Mouse (Mus musculus) midbrain, embryonic 12.5 days (tissue): ENCODE results near the gene Efl1. TPM values are rescaled to one million over a fixed set of nuclear protein-coding genes. Genes with fewer than 3 reads are reported as not detected.
"Not testable (repeated sequence)": the region's sequence is repeated elsewhere in the genome, so short reads cannot be mapped to it uniquely, and the experiment has no call there.

Source experiments
- ATAC-seq: fragments of 200-750 bp; cut with Nextera tagmentation; 2 replicates; pipeline ENCODE4 v1.8.0; 2017; ENCODE audit warnings: low read depth, moderate TSS enrichment, moderate library complexity; ENCODE audit not compliant: low FRiP score
- H3K27ac ChIP-seq: fragments of 300-500 bp; sonication (generic); replicated peaks from 2 replicates; pipeline ENCODE4 v1.5.1; 2016; ENCODE audit warnings: mild to moderate bottlenecking
- H3K27me3 ChIP-seq: fragments of 300-500 bp; sonication (generic); 2 replicates; pipeline ENCODE4 v1.6.1; 2016; ENCODE audit warnings: mild to moderate bottlenecking
- H3K36me3 ChIP-seq: fragments of 300-500 bp; sonication (generic); 2 replicates; pipeline ENCODE4 v1.6.1; 2016
- H3K4me1 ChIP-seq: fragments of 300-500 bp; sonication (generic); 2 replicates; pipeline ENCODE4 v1.6.1; 2016
- H3K4me2 ChIP-seq: fragments of 300-500 bp; sonication (generic); replicated peaks from 2 replicates; pipeline ENCODE4 v1.6.1; 2016; ENCODE audit warnings: mild to moderate bottlenecking, moderate library complexity
- H3K4me3 ChIP-seq: fragments of 300-500 bp; sonication (generic); 2 replicates; pipeline ENCODE4 v1.5.1; 2016; ENCODE audit warnings: mild to moderate bottlenecking
- H3K9ac ChIP-seq: fragments of 300-500 bp; sonication (generic); replicated peaks from 2 replicates; pipeline ENCODE4 v1.6.1; 2016; ENCODE audit warnings: mild to moderate bottlenecking, moderate library complexity
- H3K9me3 ChIP-seq: fragments of 300-500 bp; sonication (generic); 2 replicates; pipeline ENCODE4 v1.6.1; 2016; ENCODE audit warnings: mild to moderate bottlenecking
- WGBS: fragments of 180-500 bp; shearing (Covaris S2); methylation state at CpG from one replicate; pipeline ENCODE4 v1.1.7; 2016; 5-methylcytosine and 5-hydroxymethylcytosine counted together
- polyA plus RNA-seq: library from polyadenylated mRNA; unstranded; fragments of >200 nt; fragmentation: Nextera tagmentation; extraction: Ambion mirVana; gene quantifications from 2 replicates; pipeline ENCODE4 v1.2.1, GENCODE M21; 2016

The Efl1 gene
- polyA plus RNA-seq, 1 experiment from 2014 or later: 21.0 TPM

DNA sequence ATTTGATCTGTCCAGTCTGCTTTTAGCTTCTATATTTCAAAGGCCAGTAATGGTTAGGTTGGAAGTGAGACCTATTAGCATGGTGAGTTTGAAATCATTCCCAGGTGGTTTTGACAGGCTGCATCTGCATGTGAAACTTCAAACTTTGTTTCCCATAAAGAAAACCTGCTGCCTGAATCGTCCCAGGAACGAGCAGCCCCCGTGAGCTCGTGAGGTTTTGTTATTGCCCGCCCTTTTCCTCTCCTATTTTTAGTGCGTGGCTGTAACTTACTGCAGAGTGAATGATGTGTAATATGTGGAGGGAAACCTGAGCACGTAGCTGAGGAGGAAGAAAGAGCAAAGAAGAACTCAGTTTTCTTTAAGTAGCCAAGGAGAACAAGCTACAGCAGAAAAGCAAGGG lies 72.5 kb downstream of the Efl1 start:
- 75% methylated on average over 7 of the region's 7 CpGs for WGBS
- no peak overlapping the region for H3K9ac ChIP-seq
- no peak overlapping the region for H3K27ac ChIP-seq
- no peaks in the 10 kb centered on the region for H3K27me3 ChIP-seq
- H3K4me3 ChIP-seq: no peak overlapping the region
- H3K4me2 ChIP-seq: no peak overlapping the region
- no peak for ATAC-seq
- no peaks in the 10 kb centered on the region for H3K9me3 ChIP-seq
- H3K4me1 ChIP-seq: peaks cover 18% of the 10 kb centered on the region
- peaks cover 5% of the 10 kb centered on the region; the same call in 1 of the 2 replicates for H3K36me3 ChIP-seq

DNA sequence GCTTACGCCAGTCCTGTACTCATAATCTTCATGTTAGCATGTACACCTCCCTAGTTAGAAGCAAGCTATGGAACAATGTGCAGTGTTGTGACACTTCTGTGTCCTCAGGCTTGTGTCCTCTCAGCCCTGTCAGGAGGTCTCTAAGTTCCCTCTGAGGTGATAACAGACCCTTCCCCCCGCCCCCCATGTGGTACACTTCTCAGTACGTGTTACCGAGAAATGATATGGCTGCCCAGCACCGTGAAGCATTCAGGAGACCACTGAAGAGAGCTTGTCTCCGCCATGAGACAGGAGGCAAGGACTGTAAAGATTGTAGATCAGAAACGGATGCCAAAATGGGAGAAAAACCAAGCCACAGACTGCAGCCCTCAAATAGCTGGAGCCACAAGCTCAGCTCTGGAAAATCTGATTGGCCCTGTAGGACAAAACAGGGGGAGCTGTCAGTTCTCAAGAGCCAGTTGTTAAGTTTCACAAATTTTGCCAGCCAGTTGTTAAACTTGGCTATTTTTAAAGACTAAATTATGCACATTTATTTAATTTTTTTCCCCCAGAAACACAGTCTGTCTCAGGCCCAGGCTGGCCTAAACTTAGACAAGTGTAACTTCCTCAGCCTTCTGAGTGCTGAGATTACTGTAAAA lies 74.2 kb downstream of the Efl1 start:
- Histone ChIP-seq H3K27me3 (0 out of 2 replicates have a peak, but pooled peaks cover 1% of the 10 kb centered on the region), H3K4me2 (no peak overlapping the region), H3K9me3 (no peaks in the 10 kb centered on the region), H3K4me1 (peaks cover 10% of the 10 kb centered on the region), H3K4me3 (no peak overlapping the region), H3K36me3 (peaks cover 5% of the 10 kb centered on the region; the same call in 1 of the 2 replicates), H3K9ac (no peak overlapping the region), H3K27ac (no peak overlapping the region)
- ATAC-seq: no peak
- WGBS: 82% methylated on average over 7 of the region's 7 CpGs

DNA sequence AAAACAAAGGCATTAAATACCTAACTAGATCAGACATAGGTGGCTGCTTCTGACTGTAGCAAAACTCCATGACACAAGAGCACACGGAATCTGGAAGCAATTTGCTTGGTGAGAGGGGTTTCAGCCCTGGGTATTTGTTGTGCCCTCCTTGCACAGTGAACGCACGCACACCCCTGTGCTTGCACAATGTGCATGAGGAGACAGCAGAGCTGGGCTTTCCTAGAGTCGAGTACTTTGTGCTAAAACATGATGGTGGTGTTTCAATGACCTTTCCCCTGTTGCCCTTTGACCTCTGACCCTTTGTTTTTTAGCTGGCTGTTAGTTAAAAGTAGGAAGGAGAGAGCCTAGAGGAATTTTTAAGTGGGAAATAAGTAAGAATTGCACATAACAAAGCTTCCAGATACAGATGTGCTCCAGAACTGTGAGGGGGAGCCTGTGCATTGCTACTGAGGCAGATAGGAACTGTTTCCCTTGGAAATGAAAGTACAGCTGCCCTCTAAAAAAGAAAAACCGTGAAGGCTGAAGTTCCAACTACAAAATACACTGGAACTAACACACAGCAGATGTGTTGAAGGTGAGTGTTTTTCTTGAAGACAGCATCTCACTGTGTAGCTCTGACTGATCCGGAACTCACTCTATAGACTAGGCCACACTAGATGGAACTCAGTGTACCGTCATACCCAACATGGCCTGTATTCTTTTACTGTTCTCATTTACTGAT lies 74.9 kb downstream of the Efl1 start:
- WGBS: 65% methylated on average over 7 of the region's 7 CpGs
- no peak overlapping the region for H3K4me2 ChIP-seq
- no peak for ATAC-seq

DNA sequence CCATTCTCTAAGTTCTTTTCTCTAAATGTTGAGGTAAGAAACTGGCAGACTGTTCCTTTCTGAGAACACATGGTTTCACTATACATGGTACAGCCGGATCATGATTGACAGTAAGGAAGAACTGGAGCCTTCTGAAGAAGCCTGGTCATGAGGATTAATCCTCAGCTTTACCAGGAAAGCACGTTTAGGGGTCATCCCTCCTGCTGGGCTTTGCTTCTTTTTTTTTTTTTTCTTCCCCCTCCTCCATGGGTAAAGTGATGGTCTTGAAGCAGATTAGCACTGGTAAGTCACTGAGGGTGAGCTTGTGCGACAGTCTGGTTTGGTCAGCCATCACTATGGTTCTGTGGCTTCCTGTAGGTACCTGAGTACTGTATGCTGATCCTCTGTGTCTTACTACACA lies 76.1 kb downstream of the Efl1 start:
- 13% methylated on average over 3 of the region's 3 CpGs for WGBS
- Histone ChIP-seq H3K9me3 (no peaks in the 10 kb centered on the region), H3K4me2 (no peak overlapping the region), H3K27me3 (0 out of 2 replicates have a peak, but pooled peaks cover 7% of the 10 kb centered on the region), H3K36me3 (peaks cover 5% of the 10 kb centered on the region; the same call in 1 of the 2 replicates), H3K27ac (no peak overlapping the region), H3K4me3 (no peak overlapping the region), H3K4me1 (peaks cover 10% of the 10 kb centered on the region), H3K9ac (no peak overlapping the region)
- ATAC-seq: no peak

More for the DNA sequence above, 74.9 kb downstream of the Efl1 start:
- Histone ChIP-seq H3K4me1 (peaks cover 10% of the 10 kb centered on the region), H3K9ac (no peak overlapping the region), H3K27me3 (0 out of 2 replicates have a peak, but pooled peaks cover 7% of the 10 kb centered on the region), H3K36me3 (peaks cover 5% of the 10 kb centered on the region; the same call in 1 of the 2 replicates), H3K4me3 (no peak overlapping the region), H3K27ac (no peak overlapping the region), H3K9me3 (no peaks in the 10 kb centered on the region)

DNA sequence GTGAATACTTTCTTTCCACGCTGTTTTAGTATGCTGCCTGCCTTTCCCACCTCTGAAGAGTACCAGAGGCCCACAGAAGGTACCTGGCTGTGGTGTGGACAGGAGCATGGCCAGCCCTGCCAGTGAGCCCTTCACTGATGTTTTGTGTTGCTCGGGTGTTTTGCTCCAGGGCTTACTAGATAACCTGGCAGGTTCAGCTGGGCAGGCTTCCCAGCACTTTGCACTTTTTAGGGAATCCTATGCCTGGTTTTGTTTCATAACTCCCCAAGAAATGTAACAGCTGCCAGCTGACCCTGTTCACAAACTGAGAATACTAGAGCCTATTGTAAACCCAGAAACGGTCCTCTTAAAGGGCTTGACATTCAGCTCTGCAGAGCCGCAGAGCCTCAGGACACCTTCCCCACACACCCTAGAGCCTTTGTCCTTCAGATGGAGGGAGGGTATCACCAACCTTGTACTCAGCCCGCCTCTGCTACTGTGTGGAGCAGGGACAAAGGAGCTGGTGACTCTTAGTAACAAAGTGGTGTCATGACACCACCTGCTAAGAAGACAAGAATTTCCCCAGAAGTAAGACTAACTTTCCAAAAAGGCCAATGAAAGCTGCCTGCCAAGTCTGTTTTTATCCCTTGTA lies 76.7 kb downstream of the Efl1 start:
- Histone ChIP-seq H3K4me2 (no peak overlapping the region), H3K27me3 (0 out of 2 replicates have a peak, but pooled peaks cover 7% of the 10 kb centered on the region), H3K9ac (no peak overlapping the region), H3K27ac (no peak overlapping the region), H3K9me3 (no peaks in the 10 kb centered on the region), H3K36me3 (peaks cover 5% of the 10 kb centered on the region; the same call in 1 of the 2 replicates), H3K4me1 (peaks cover 10% of the 10 kb centered on the region), H3K4me3 (no peak overlapping the region)
- WGBS: 35% methylated on average over 5 of the region's 5 CpGs
- ATAC-seq: no peak

DNA sequence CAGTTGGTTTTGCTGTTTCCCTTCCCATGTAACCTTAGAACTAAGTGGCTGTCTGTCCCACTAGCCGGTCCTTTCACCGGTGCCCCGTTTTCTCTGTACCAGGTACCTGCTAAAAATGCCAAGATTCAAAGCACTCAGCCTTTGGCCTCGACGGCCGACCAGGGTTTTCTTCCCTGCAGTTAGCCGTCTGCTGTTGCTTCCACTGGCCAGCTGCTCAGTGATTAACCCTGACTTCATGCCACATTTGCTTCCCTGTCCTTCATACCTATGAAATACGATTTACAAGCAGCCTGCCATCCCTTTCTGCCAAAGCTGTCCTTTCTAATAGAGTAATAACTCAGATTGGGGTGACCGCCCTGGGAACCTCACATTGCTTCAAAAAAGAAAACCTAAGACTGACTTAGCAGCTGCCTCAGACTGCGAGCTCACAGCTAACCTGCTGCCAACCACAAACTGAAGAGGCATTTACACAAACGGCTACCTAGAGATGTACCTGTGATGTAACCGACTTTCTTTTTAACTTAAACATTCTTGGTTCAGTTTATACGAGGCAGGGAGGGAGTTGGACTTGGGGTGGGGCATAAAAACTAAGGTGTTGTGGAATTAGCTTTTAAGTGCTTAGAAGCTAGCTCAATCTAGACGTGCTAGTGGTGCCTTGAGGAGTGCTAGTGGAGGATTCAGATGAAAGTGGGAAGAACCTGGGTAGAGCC lies 77.5 kb downstream of the Efl1 start:
- ATAC-seq: no peak
- H3K4me1 ChIP-seq: peaks cover 10% of the 10 kb centered on the region
- H3K36me3 ChIP-seq: peaks cover 5% of the 10 kb centered on the region; the same call in 1 of the 2 replicates
- no peak overlapping the region for H3K4me2 ChIP-seq
- no peak overlapping the region for H3K27ac ChIP-seq
- H3K9ac ChIP-seq: no peak overlapping the region
- WGBS: 64% methylated on average over 14 of the region's 14 CpGs
- no peaks in the 10 kb centered on the region for H3K9me3 ChIP-seq
- H3K4me3 ChIP-seq: no peak overlapping the region
- 0 out of 2 replicates have a peak, but pooled peaks cover 7% of the 10 kb centered on the region for H3K27me3 ChIP-seq

DNA sequence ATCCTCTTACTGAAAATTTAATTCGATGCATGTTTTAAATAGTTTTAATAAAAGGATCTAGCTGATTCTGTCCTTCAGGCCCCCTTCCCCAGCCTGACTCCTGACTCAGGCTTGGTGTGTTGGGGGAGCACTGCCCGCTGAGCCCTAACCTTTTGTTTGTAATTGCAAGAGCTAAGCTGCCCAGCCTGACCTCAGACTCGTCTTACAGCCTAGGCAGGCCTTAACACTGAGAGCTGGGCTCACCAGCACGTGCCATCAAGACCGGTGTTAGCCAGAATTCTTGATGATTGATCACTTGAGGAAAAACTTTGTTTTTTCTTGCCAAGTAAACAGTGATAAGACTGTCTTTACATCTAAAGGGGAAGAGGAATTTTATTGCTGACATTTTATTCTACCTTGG lies 78.7 kb downstream of the Efl1 start:
- Histone ChIP-seq H3K4me2 (no peak overlapping the region), H3K9ac (no peak overlapping the region), H3K4me3 (no peak overlapping the region), H3K9me3 (no peaks in the 10 kb centered on the region), H3K4me1 (peaks cover 10% of the 10 kb centered on the region), H3K27me3 (0 out of 2 replicates have a peak, but pooled peaks cover 7% of the 10 kb centered on the region), H3K27ac (no peak overlapping the region), H3K36me3 (peaks cover 3% of the 10 kb centered on the region; the same call in 1 of the 2 replicates)
- no peak for ATAC-seq
- WGBS: 27% methylated on average over 5 of the region's 5 CpGs

DNA sequence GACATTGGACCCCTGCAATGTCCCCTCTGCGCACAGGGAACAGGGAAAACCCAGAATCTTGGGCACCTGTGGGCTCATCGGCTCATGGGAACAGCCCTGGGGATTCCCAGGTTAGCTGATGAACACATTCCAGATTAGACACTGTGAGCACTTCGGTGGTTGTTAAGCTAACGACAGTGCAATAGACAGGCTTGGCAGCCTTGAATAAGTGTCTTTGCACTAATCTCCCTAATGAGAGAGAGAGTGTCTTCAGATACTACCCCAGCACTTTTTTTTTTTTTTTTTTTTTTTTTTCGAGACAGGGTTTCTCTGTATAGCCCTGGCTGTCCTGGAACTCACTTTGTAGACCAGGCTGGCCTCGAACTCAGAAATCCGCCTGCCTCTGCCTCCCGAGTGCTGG lies 80.6 kb downstream of the Efl1 start:
- 86% methylated on average over 6 of the region's 8 CpGs for WGBS
- not testable (repeated sequence) for H3K27ac ChIP-seq, H3K4me3 ChIP-seq, ATAC-seq, H3K4me2 ChIP-seq, H3K9me3 ChIP-seq, H3K9ac ChIP-seq, H3K36me3 ChIP-seq, H3K27me3 ChIP-seq
- H3K4me1 ChIP-seq: peaks cover 10% of the 10 kb centered on the region

DNA sequence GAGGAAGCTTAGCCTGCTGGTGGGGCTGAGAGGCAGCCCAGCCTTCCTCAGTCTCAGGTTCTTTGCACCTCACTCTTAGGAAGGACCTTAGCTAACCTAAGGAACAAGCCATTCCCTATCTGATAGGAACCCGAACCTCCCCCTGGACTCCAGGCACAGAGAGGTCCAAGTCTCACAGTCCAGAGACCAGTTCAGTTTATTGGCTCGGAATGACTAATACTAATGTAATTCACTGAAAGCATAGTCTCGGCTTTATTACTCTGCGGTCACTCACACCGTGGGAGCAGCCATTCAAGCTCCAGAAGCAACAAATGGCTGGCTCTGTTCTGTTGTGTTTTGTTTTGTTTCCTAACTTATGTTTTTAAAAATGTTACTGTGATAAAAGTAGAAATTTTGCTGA lies 84.7 kb downstream of the Efl1 start:
- no peak overlapping the region for H3K4me2 ChIP-seq
- H3K27me3 ChIP-seq: 0 out of 2 replicates have a peak, but pooled peaks cover under 1% of the 10 kb centered on the region
- no peak overlapping the region for H3K9ac ChIP-seq
- ATAC-seq: no peak
- no peaks in the 10 kb centered on the region for H3K9me3 ChIP-seq
- no peaks in the 10 kb centered on the region for H3K36me3 ChIP-seq
- no peaks in the 10 kb centered on the region for H3K4me1 ChIP-seq
- 86% methylated on average over 5 of the region's 5 CpGs for whole genome bisulfite sequencing
- no peak overlapping the region for H3K27ac ChIP-seq
- no peak overlapping the region for H3K4me3 ChIP-seq

DNA sequence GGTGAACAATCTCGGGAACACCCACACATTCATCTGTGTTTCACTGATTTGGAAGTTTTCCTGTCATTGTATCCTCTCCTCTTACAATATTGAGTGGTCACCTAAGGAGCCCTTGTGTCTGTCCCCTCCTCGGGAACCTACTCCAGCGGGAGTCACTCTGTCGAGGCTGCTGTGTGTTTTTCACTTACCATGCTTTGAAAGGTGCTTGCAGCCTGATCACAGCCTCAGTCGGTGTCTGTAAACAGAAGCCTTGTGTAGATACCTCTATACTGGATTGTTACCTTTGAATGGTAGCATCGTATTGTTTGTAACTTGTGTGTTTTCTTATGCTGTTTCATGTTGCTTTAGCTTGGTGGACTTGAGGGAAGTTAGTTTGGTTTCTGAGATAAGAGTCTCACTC lies 85.6 kb downstream of the Efl1 start:
- Histone ChIP-seq H3K9ac (no peak overlapping the region), H3K4me1 (no peaks in the 10 kb centered on the region), H3K27me3 (no peaks in the 10 kb centered on the region), H3K4me2 (no peak overlapping the region), H3K27ac (no peak overlapping the region), H3K36me3 (no peaks in the 10 kb centered on the region), H3K9me3 (no peaks in the 10 kb centered on the region), H3K4me3 (no peak overlapping the region)
- no peak for ATAC-seq
- WGBS: 87% methylated on average over 6 of the region's 6 CpGs

DNA sequence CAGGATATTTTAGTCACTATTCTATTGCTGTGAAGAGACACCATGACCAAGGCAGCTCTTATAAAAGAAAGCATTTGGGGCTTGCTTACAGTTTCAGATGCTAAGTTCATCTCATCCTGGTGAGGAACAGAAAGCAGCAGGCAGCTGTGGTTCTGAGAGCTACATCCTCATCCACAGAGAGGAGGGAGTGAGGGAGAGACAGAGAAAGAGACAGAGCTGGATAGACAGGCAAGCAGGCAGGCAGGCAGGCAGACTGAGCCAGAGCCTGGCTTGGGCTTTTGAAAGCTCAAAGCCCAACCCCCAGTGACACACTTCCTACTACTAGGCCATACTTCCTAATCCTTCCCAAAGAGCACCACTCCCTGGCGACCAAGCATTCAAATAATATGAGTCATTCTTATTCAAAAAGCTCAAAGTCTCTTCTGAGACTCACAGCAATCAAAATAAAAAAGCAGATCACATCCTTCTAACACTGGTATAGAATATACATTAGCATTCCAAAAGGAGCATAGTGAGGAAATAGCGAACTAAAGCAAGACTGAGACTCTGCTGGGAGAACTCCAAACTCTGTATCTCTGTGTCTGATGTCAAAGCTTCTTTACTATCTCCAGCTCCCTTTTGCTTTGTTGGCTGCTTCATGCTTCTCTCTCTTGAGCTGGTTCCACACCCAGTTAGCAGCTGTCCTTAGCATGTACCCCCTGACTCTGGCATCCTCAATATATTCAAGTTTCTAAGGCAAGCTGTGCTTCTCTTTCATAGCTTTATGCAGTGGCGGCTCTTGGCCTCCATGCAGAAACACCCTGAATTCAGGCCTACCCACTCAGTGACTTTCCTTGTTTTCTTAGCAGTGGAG lies 86.6 kb downstream of the Efl1 start:
- no peaks in the 10 kb centered on the region for H3K36me3 ChIP-seq
- ATAC-seq: no peak

More for the DNA sequence above, 86.6 kb downstream of the Efl1 start:
- Histone ChIP-seq H3K9me3 (no peaks in the 10 kb centered on the region), H3K4me1 (no peaks in the 10 kb centered on the region), H3K4me3 (no peak overlapping the region), H3K9ac (no peak overlapping the region), H3K27me3 (no peaks in the 10 kb centered on the region), H3K4me2 (no peak overlapping the region), H3K27ac (no peak overlapping the region)
- 67% methylated on average over 3 of the region's 3 CpGs for WGBS
